Mouse (Mus musculus): ENCODE measurements around the gene Entpd2. TPM values are rescaled to one million over a fixed set of nuclear protein-coding genes. Genes with fewer than 3 reads are reported as not detected.
A peak's percentile ranks its signal among the peaks of the same experiment; 100 is the strongest.

Gene Entpd2
- total RNA-seq, 2 experiments from 2014 or later, result 6.8 to 7.2 TPM

DNA sequence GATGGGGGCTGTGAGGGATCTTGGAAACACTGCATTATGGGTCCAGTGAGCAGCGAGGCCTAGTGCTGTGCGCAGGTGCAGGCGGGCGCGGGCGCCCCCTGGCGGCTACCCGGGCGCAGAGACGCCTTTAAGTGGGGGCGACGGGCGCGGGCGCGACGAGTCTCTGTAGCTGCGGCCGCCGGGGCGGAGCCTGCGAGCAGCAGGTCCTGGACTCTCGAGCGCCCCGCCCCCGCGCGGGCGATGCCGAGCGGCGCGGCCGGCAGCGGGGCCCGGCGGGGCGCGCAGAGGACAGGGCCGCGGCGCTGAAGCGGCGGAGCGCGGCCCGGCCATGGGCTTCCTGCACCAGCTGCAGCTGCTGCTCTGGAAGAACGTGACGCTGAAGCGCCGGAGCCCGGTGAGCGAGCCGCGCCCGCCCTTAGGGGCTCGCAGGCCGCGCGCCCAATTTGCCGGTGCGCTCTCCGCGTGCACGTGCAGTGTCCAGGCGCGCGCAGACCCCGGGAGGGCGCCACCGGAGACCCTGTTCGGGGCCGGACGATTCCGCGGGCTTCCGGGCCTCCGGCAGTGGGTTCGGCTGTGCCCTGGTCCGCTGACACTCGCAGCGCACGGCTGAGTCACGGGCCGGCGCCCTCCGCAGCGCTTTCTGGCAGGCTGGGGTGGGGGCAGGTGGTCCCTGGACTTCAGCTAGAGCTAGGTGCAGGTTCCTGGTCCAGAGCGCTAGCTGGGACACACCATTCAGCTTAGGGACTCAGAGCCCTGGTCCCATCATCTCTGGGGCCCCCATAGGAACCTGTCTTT is 33.0 kb downstream of the Entpd2 start, which contains the start of gene Abca2:
Abca2 (plus strand) TSS at position 262 of the 795 bp plus-strand sequence.
- DNase-seq, result peak; percentile 97
- intact Hi-C loops (cut with DNase I), result no loop called here

DNA sequence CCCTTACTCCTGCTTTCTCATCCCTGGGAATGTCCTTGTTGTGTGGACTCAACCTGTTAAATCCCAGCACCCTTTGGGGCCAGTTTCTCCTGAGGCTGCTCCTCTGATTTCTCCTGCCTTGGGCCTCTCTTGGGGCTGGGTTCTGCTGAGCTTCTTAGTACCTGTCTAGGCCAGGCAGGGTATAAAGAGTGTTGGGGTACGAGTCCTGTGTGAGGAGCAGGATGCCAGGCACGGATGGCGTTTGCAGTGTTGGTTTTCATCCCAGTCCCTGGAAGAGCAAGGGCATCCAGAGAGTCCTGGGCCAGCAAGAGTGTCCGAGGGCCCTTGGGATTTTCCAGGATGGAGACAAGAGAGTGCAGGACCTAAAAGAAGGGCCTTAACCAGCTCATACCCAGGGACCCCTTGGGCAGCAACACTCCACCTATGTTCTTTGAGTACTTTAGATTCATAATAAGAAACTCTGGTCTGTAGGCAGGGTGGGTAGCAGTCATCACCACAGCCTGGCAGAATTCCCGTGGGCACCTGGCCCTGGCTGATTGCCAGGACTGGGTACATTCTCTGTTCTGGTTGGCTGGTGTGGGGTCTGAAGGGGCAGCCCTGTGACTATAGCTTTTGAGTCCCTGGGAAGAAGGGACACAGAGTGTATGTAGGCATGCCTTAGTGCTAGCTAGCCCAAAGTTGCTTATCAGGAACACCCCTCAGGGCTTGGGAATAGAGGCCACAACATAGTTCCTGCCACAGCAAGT is 33.9 kb downstream of the Entpd2 start:
- intact Hi-C loops (cut with DNase I), result no loop called here
- DNase-seq, result peak; percentile 45

- intact Hi-C loops (cut with DNase I), result no loop called here
These were observed 34.9 kb downstream of the Entpd2 start for GRCm38 (mm10) chr2:25430395-25431233.

DNA sequence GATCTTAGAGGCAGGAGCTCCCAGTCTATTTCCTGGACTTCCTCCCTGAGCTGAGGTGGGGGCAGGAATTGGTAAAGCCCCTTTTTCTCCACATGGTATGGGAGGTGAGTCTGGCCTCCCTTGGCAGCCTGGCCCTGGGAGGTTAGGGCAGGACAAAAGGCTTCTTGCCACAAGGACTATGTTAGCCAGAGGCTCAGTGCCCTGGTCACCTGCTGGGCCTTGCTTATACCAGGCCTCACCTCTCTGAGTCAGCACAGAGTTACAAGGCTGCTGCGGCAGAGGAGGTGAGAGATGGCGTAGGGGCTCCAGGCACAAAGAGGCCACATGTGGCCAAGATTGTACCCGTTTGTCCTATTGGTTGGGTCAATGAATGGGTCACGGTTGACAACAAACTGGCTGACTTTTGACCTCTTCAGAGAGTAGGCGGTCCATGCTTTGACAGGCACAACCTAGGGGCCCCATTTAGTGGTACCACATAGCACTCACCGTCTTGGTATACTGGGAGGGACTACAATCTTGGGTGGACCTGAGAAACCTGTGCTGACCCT is 35.7 kb downstream of the Entpd2 start:
- DNase-seq, result no peak
- intact Hi-C loops (cut with DNase I), result no loop called here

More at GRCm38 (mm10) chr2:25430395-25431233, 34.9 kb downstream of the Entpd2 start:
- no peak for DNase-seq

DNA sequence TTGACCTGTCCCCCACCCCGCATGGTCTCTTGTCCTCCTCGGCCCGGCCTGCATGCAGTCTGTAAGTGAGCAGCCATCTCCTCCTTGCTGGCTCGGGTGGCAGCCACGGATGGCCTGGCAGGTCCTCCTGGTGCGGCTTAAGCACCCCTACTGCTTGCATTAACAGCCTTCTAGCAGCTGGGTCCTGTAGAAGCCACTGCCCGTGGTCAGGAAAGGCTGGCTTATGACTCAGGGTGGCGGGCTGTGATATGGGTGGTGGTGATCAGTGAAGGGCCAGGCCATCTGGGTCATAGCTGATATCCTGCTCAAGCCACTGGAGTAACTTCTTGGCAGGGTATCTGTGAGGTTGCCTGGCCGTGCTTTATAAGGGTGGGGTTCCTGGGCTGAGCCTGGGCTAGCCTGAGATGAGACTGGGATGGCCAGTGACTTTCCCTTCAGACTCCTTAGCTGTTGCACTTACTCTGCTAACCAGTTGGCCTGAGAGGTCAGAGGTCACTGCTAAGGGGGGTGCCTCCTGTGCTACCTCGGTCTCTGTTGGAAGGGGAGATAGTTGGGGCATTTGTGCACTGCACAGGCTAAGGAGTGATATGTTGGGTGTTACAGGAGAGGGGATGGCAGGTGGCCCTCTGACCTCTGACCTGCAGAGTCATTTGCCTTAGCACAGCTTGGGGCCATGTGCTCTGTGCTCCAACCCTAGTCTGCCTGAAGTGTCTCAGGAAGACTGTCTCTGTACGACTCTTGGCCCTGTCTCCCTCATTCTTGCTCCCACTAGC is 36.8 kb downstream of the Entpd2 start:
- DNase-seq, result no peak
- intact Hi-C loops (cut with DNase I), result no loop called here

DNA sequence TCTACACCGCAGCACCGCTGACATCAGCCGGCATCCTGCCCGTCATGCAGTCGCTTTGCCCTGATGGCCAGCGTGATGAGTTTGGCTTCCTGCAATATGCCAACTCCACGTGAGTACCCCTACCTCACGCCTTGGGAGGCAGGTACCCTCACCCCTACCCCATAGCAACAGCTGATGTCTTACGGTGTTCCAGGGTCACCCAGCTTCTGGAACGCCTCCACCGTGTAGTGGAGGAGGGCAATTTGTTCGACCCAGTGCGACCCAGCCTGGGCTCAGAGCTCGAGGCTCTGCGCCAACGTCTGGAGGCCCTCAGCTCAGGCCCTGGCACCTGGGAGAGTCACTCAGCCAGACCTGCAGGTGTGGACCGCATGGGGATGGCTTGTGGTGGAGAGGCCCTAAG is 37.4 kb downstream of the Entpd2 start:
- no peak for DNase-seq

DNA sequence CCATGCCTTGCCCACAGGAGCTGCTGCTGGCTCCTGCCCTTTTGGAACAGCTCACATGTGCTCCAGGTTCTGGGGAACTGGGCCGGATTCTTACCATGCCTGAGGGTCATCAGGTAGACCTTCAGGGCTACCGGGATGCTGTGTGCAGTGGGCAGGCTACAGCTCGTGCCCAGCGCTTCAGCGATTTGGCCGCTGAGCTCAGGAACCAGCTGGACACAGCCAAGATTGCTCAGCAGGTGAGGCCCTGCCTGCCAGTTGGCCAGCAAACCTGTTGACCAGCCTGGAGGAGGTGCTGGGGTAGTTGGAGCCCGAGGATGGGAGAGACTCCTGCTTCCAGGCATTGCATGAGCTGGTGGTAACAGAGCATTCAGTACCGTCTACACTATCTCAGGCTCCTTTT is 38.6 kb downstream of the Entpd2 start:
- no peak for DNase-seq
- intact Hi-C loops (cut with DNase I), result no loop called here

More for the DNA sequence above, 37.4 kb downstream of the Entpd2 start:
- intact Hi-C loops (cut with DNase I), result no loop called here

GRCm38 (mm10) chr2:25436286-25436820 is 40.7 kb downstream of the Entpd2 start:
- no peak for DNase-seq
- intact Hi-C loops (cut with DNase I), result no loop called here

- DNase-seq, result no peak
- intact Hi-C loops (cut with DNase I), result no loop called here
These were observed 45.4 kb downstream of the Entpd2 start for GRCm38 (mm10) chr2:25441067-25441466.

- no peak for DNase-seq
- intact Hi-C loops (cut with DNase I), result no loop called here
These were observed 47.0 kb downstream of the Entpd2 start for GRCm38 (mm10) chr2:25442682-25443081.

Small RNA genes within 50 kb of the gene (microRNA-seq; reads per million reads assigned to microRNA genes)
- gene Mir3087, result 8.4 reads per million, percentile 22 among the genes with 10 or more reads in this experiment

Other genes with a start within 250 kb of the Entpd2 start
- gene Nrarp, start 215.1 kb upstream of the Entpd2 start, total RNA-seq (2021), result 10 to 100 TPM; 32.5 to 35.0 TPM
- gene Tor4a, start 199.0 kb upstream of the Entpd2 start, total RNA-seq (2021), result 1 to 10 TPM; 1.4 to 1.8 TPM
- gene Nelfb, start 184.4 kb upstream of the Entpd2 start, total RNA-seq (2021), result 10 to 100 TPM; 62.6 to 65.1 TPM
- gene Stpg3, start 181.2 kb upstream of the Entpd2 start, total RNA-seq (2021), result not detected
- not detected for gene Fam166a, start 177.1 kb upstream of the Entpd2 start, total RNA-seq (2021)
- 100 to 1,000 TPM; 324 to 351 TPM for gene Tubb4b, start 171.2 kb upstream of the Entpd2 start, total RNA-seq (2021)
- not detected for gene Slc34a3, start 161.5 kb upstream of the Entpd2 start, total RNA-seq (2021)
- gene Rnf224, start 159.1 kb upstream of the Entpd2 start, total RNA-seq (2021), result not detected
- gene Rnf208, start 153.6 kb upstream of the Entpd2 start, total RNA-seq (2021), result 100 to 1,000 TPM; 169 to 189 TPM
- gene Cysrt1, start 153.4 kb upstream of the Entpd2 start, total RNA-seq (2021), result not detected
- 1 to 10 TPM; 2.4 to 7.7 TPM for gene AL732309.1, start 149.0 kb upstream of the Entpd2 start, total RNA-seq (2021)
- gene Tmem203, start 140.4 kb upstream of the Entpd2 start, total RNA-seq (2021), result 10 to 100 TPM; 26.4 to 26.8 TPM
- gene Tprn, start 133.3 kb upstream of the Entpd2 start, total RNA-seq (2021), result 10 to 100 TPM; 15.4 to 16.2 TPM
- 10 to 100 TPM; 72.3 to 75.7 TPM for gene Ssna1, start 123.4 kb upstream of the Entpd2 start, total RNA-seq (2021)
- gene Anapc2, start 123.4 kb upstream of the Entpd2 start, total RNA-seq (2021), result 100 to 1,000 TPM; 108 to 121 TPM
- gene Tmem210, start 107.7 kb upstream of the Entpd2 start, total RNA-seq (2021), result not detected
- not detected for gene Lrrc26, start 106.0 kb upstream of the Entpd2 start, total RNA-seq (2021)
- gene Grin1, start 76.7 kb upstream of the Entpd2 start, total RNA-seq (2021), result 100 to 1,000 TPM; 163 to 186 TPM
- 10 to 100 TPM; 51.0 to 61.3 TPM for gene Man1b1, start 63.5 kb upstream of the Entpd2 start, total RNA-seq (2021)
- 10 to 100 TPM; 23.0 to 27.3 TPM for gene Dpp7, start 39.5 kb upstream of the Entpd2 start, total RNA-seq (2021)
- 1 to 10 TPM; 6.5 to 7.3 TPM for gene Uap1l1, start 30.2 kb upstream of the Entpd2 start, total RNA-seq (2021)
- 10 to 100 TPM; 11.7 to 11.8 TPM for gene Sapcd2, start 23.6 kb upstream of the Entpd2 start, total RNA-seq (2021)
- gene Npdc1, start 3.5 kb downstream of the Entpd2 start, total RNA-seq (2021), result 100 to 1,000 TPM; 478 to 490 TPM
- gene Fut7, start 27.4 kb downstream of the Entpd2 start, total RNA-seq (2021), result under 1 TPM in 1 of 2 experiments, not detected in 1; 0.16 TPM
- gene Abca2, start 32.8 kb downstream of the Entpd2 start, total RNA-seq (2021), result 10 to 100 TPM; 78.4 to 99.2 TPM
- under 1 TPM in 1 of 2 experiments, not detected in 1; 0.52 TPM for gene Clic3, start 61.0 kb downstream of the Entpd2 start, total RNA-seq (2021)
- gene Paxx, start 65.2 kb downstream of the Entpd2 start, total RNA-seq (2021), result 10 to 100 TPM; 83.1 to 92.4 TPM
- 100 to 1,000 TPM; 665 to 881 TPM for gene Ptgds, start 74.2 kb downstream of the Entpd2 start, total RNA-seq (2021)
- not detected for gene Lcn12, start 98.0 kb downstream of the Entpd2 start, total RNA-seq (2021)
- 100 to 1,000 TPM; 117 TPM for gene Fbxw5, start 104.9 kb downstream of the Entpd2 start, total RNA-seq (2021)
- 1 to 10 TPM in 1 of 2 experiments, under 1 TPM in 1; 0.98 to 1.3 TPM for gene C8g, start 105.8 kb downstream of the Entpd2 start, total RNA-seq (2021)
- 1 to 10 TPM; 7.5 to 8.6 TPM for gene Traf2, start 151.1 kb downstream of the Entpd2 start, total RNA-seq (2021)
- 100 to 1,000 TPM; 154 to 155 TPM for gene Edf1, start 162.0 kb downstream of the Entpd2 start, total RNA-seq (2021)
- 1 to 10 TPM; 1.8 to 2.9 TPM for gene Mamdc4, start 179.0 kb downstream of the Entpd2 start, total RNA-seq (2021)
- 10 to 100 TPM; 77.1 to 79.5 TPM for gene Phpt1, start 179.3 kb downstream of the Entpd2 start, total RNA-seq (2021)
- gene Ajm1, start 185.9 kb downstream of the Entpd2 start, total RNA-seq (2021), result 10 to 100 TPM; 49.0 to 59.4 TPM
- gene Rabl6, start 212.6 kb downstream of the Entpd2 start, total RNA-seq (2021), result 10 to 100 TPM; 85.9 to 87.1 TPM
- gene Ccdc183, start 221.8 kb downstream of the Entpd2 start, total RNA-seq (2021), result not detected
- 10 to 100 TPM; 21.7 to 27.1 TPM for gene Tmem141, start 226.1 kb downstream of the Entpd2 start, total RNA-seq (2021)
- 1 to 10 TPM; 1.0 to 1.6 TPM for gene Fcna, start 232.2 kb downstream of the Entpd2 start, total RNA-seq (2021)